Mouse (Mus musculus) lung, embryonic 15.5 days (tissue): ENCODE measurements around the gene Crocc2. TPM values are rescaled to one million over a fixed set of nuclear protein-coding genes. Genes with fewer than 3 reads are reported as not detected.

ENCODE experiments used
- ATAC-seq: fragments of 200-750 bp; cut with Nextera tagmentation; 2 replicates; pipeline ENCODE4 v1.8.0; 2017; ENCODE audit warnings: moderate number of reproducible peaks, borderline replicate concordance; ENCODE audit not compliant: low FRiP score, low TSS enrichment; ENCODE audit errors: extremely low read depth
- H3K27ac ChIP-seq: fragments of 300-500 bp; sonication (generic); 2 replicates; pipeline ENCODE4 v1.5.1; 2015; ENCODE audit warnings: moderate library complexity, mild to moderate bottlenecking, inconsistent platforms
- H3K27me3 ChIP-seq: fragments of 300-500 bp; sonication (generic); 2 replicates; pipeline ENCODE4 v1.6.1; 2015; ENCODE audit warnings: inconsistent platforms
- H3K36me3 ChIP-seq: fragments of 300-500 bp; sonication (generic); 2 replicates; pipeline ENCODE4 v1.6.1; 2015; ENCODE audit warnings: inconsistent platforms
- H3K4me1 ChIP-seq: fragments of 300-500 bp; sonication (generic); 2 replicates; pipeline ENCODE4 v1.6.1; 2015; ENCODE audit warnings: inconsistent platforms
- H3K4me2 ChIP-seq: fragments of 300-500 bp; sonication (generic); 2 replicates; pipeline ENCODE4 v1.6.1; 2015; ENCODE audit warnings: inconsistent platforms, mild to moderate bottlenecking, moderate library complexity
- H3K4me3 ChIP-seq: fragments of 300-500 bp; sonication (generic); 2 replicates; pipeline ENCODE4 v1.5.1; 2015; ENCODE audit warnings: mild to moderate bottlenecking, inconsistent platforms
- H3K9ac ChIP-seq: fragments of 300-500 bp; sonication (generic); 2 replicates; pipeline ENCODE4 v1.6.1; 2015; ENCODE audit warnings: inconsistent platforms
- H3K9me3 ChIP-seq: fragments of 300-500 bp; sonication (generic); 2 replicates; pipeline ENCODE4 v1.6.1; 2016; ENCODE audit warnings: inconsistent platforms
- WGBS: fragments of 180-500 bp; shearing (Covaris S2); methylation state at CpG from one replicate; pipeline ENCODE4 v1.1.7; 2015; 5-methylcytosine and 5-hydroxymethylcytosine counted together
- polyA plus RNA-seq: library from polyadenylated mRNA; unstranded; fragments of >200 nt; fragmentation: Nextera tagmentation; extraction: Ambion mirVana; gene quantifications from 2 replicates; pipeline ENCODE4 v1.2.1, GENCODE M21; 2015

Crocc2 gene
- polyA plus RNA-seq, 1 experiment from 2014 or later = 3.7 TPM

- 12% methylated on average over 18 of the region's 18 CpGs for WGBS
- no peaks in the 10 kb centered on the region for H3K27me3 ChIP-seq
- H3K9me3 ChIP-seq = no peaks in the 10 kb centered on the region
- H3K4me2 ChIP-seq = no peak overlapping the region
- H3K9ac ChIP-seq = no peak overlapping the region
- H3K4me1 ChIP-seq = peaks cover 22% of the 10 kb centered on the region
- no peak overlapping the region for H3K4me3 ChIP-seq
- no peak overlapping the region for H3K27ac ChIP-seq
- no peak for ATAC-seq
- H3K36me3 ChIP-seq = no peaks in the 10 kb centered on the region
Measured at GRCm38 (mm10) chr1:93223972-93224371, 55.4 kb downstream of the Crocc2 start.

GRCm38 (mm10) chr1:93225226-93225625 lies 56.7 kb downstream of the Crocc2 start:
- Histone ChIP-seq H3K27me3 (no peaks in the 10 kb centered on the region), H3K4me1 (peaks cover 23% of the 10 kb centered on the region), H3K27ac (0 out of 2 replicates have a peak overlapping the region, but pooled peaks have one; percentile 18), H3K4me3 (no peak overlapping the region), H3K36me3 (no peaks in the 10 kb centered on the region), H3K9me3 (no peaks in the 10 kb centered on the region), H3K4me2 (no peak overlapping the region), H3K9ac (no peak overlapping the region)
- WGBS = 25% methylated on average over 4 of the region's 4 CpGs
- no peak for ATAC-seq

- 79% methylated on average over 5 of the region's 5 CpGs for WGBS
- Histone ChIP-seq H3K27me3 (no peaks in the 10 kb centered on the region), H3K4me2 (no peak overlapping the region), H3K9me3 (no peaks in the 10 kb centered on the region), H3K9ac (no peak overlapping the region), H3K27ac (no peak overlapping the region), H3K4me3 (no peak overlapping the region), H3K4me1 (peaks cover 23% of the 10 kb centered on the region), H3K36me3 (no peaks in the 10 kb centered on the region)
- no peak for ATAC-seq
Measured at GRCm38 (mm10) chr1:93225731-93226520, 57.4 kb downstream of the Crocc2 start.

- H3K4me1 ChIP-seq = peaks cover 23% of the 10 kb centered on the region
- H3K9ac ChIP-seq = no peak overlapping the region
- no peaks in the 10 kb centered on the region for H3K36me3 ChIP-seq
- WGBS = 66% methylated on average over 7 of the region's 7 CpGs
- ATAC-seq = peak; percentile 51
- no peak overlapping the region for H3K4me2 ChIP-seq
- no peaks in the 10 kb centered on the region for H3K9me3 ChIP-seq
- no peak overlapping the region for H3K4me3 ChIP-seq
- 0 out of 2 replicates have a peak overlapping the region, but pooled peaks have one; percentile 16 for H3K27ac ChIP-seq
- H3K27me3 ChIP-seq = no peaks in the 10 kb centered on the region
Measured at GRCm38 (mm10) chr1:93227303-93227975, 58.9 kb downstream of the Crocc2 start.

- H3K27ac ChIP-seq = no peak overlapping the region
- H3K9me3 ChIP-seq = no peaks in the 10 kb centered on the region
- H3K4me3 ChIP-seq = no peak overlapping the region
- H3K4me2 ChIP-seq = no peak overlapping the region
- 90% methylated on average over 7 of the region's 7 CpGs for WGBS
- H3K36me3 ChIP-seq = no peaks in the 10 kb centered on the region
- H3K27me3 ChIP-seq = no peaks in the 10 kb centered on the region
- H3K9ac ChIP-seq = no peak overlapping the region
- peaks cover 23% of the 10 kb centered on the region for H3K4me1 ChIP-seq
- no peak for ATAC-seq
Measured at GRCm38 (mm10) chr1:93227976-93228365, 59.4 kb downstream of the Crocc2 start.

GRCm38 (mm10) chr1:93229221-93229620 lies 60.7 kb downstream of the Crocc2 start:
- H3K27me3 ChIP-seq = no peaks in the 10 kb centered on the region
- H3K9me3 ChIP-seq = no peaks in the 10 kb centered on the region
- no peak for ATAC-seq
- H3K27ac ChIP-seq = no peak overlapping the region
- H3K4me3 ChIP-seq = no peak overlapping the region
- WGBS = 71% methylated on average over 6 of the region's 6 CpGs
- H3K9ac ChIP-seq = no peak overlapping the region
- H3K36me3 ChIP-seq = no peaks in the 10 kb centered on the region
- H3K4me1 ChIP-seq = peaks cover 23% of the 10 kb centered on the region
- H3K4me2 ChIP-seq = no peak overlapping the region

GRCm38 (mm10) chr1:93229626-93230025 lies 61.1 kb downstream of the Crocc2 start:
- Histone ChIP-seq H3K4me3 (no peak overlapping the region), H3K4me1 (peaks cover 25% of the 10 kb centered on the region), H3K27ac (no peak overlapping the region), H3K9ac (no peak overlapping the region), H3K9me3 (no peaks in the 10 kb centered on the region), H3K27me3 (no peaks in the 10 kb centered on the region), H3K4me2 (no peak overlapping the region), H3K36me3 (no peaks in the 10 kb centered on the region)
- ATAC-seq = no peak
- 64% methylated on average over 4 of the region's 4 CpGs for WGBS

- under 1% methylated on average over 100 of the region's 100 CpGs for WGBS
- H3K4me2 ChIP-seq = peak within 1 kb of the TSS; percentile 98
- peaks cover 34% of the 10 kb centered on the region for H3K4me1 ChIP-seq
- ATAC-seq = peak; percentile 92
- H3K9me3 ChIP-seq = no peaks in the 10 kb centered on the region
- H3K36me3 ChIP-seq = no peaks in the 10 kb centered on the region
- peak within 1 kb of the TSS; percentile 71 for H3K27ac ChIP-seq
- H3K4me3 ChIP-seq = peak within 1 kb of the TSS; percentile 60
- no peaks in the 10 kb centered on the region for H3K27me3 ChIP-seq
- peak within 1 kb of the TSS; percentile 58 for H3K9ac ChIP-seq
Measured at GRCm38 (mm10) chr1:93235576-93236544, 67.3 kb downstream of the Crocc2 start, which contains the start of gene Sned1. Gene Sned1, plus strand, starts transcription at chr1:93235841.

GRCm38 (mm10) chr1:93236545-93236924 lies 68.0 kb downstream of the Crocc2 start:
- H3K9me3 ChIP-seq = no peaks in the 10 kb centered on the region
- peak overlapping the region; percentile 98 for H3K4me2 ChIP-seq
- no peaks in the 10 kb centered on the region for H3K27me3 ChIP-seq
- peak overlapping the region; percentile 60 for H3K4me3 ChIP-seq
- ATAC-seq = peak; percentile 27; the same call in 1 of the 2 replicates
- H3K27ac ChIP-seq = peak overlapping the region; percentile 71; the same call in 1 of the 2 replicates
- WGBS = 16% methylated on average over 3 of the region's 3 CpGs
- H3K4me1 ChIP-seq = peaks cover 34% of the 10 kb centered on the region
- no peaks in the 10 kb centered on the region for H3K36me3 ChIP-seq
- peak overlapping the region; percentile 58 for H3K9ac ChIP-seq

GRCm38 (mm10) chr1:93237676-93238075 lies 69.2 kb downstream of the Crocc2 start:
- no peaks in the 10 kb centered on the region for H3K36me3 ChIP-seq
- H3K9ac ChIP-seq = no peak overlapping the region
- H3K27ac ChIP-seq = no peak overlapping the region
- no peak overlapping the region for H3K4me3 ChIP-seq
- peak overlapping the region; percentile 98 for H3K4me2 ChIP-seq
- no peaks in the 10 kb centered on the region for H3K9me3 ChIP-seq
- H3K27me3 ChIP-seq = no peaks in the 10 kb centered on the region
- WGBS = 85% methylated on average over 10 of the region's 10 CpGs
- peaks cover 34% of the 10 kb centered on the region for H3K4me1 ChIP-seq
- ATAC-seq = no peak

GRCm38 (mm10) chr1:93238201-93238600 lies 69.7 kb downstream of the Crocc2 start:
- H3K4me2 ChIP-seq = peak overlapping the region; percentile 98
- ATAC-seq = no peak

More at GRCm38 (mm10) chr1:93238201-93238600, 69.7 kb downstream of the Crocc2 start:
- Histone ChIP-seq H3K36me3 (no peaks in the 10 kb centered on the region), H3K4me1 (peaks cover 34% of the 10 kb centered on the region), H3K27ac (no peak overlapping the region), H3K9ac (no peak overlapping the region), H3K27me3 (no peaks in the 10 kb centered on the region), H3K4me3 (no peak overlapping the region), H3K9me3 (no peaks in the 10 kb centered on the region)
- WGBS = 42% methylated on average over 4 of the region's 4 CpGs
